In the genomic region with DNA sequence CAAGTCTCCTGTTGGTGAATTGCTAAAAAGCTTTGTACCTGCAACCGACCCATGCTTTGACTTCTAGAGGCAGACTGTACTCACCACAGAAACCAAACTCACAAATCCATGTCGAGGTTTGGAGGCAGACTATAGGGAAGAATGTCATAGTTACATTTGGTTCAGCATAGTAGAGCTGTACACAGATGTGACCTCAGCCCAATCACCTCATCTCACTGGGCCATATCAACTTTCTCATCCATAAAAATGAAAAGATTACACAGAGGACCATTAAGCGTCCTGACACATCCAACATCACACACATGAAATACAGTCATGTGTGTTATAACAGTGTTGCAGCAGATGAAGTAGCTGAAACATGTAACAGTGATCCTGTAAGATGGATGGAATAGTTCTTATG, we compare ENCODE assay signal across 8 mouse cellular contexts. TPM values are rescaled to one million over a fixed set of nuclear protein-coding genes. Genes with fewer than 3 reads are reported as not detected.
DNase-seq lines count a peak whose midpoint lies in the region; ATAC-seq lines count a peak whose summit lies in the region.

No protein-coding gene starts in this region.

- no peak overlapping the region for H3K4me3 ChIP-seq in heart, embryonic 10.5 days
- no peak overlapping the region for H3K4me3 ChIP-seq in liver, embryonic 16.5 days (ENCODE audit: low read depth, low read length)
- H3K4me3 ChIP-seq in liver, embryonic 12.5 days, result no peak overlapping the region
- H3K4me3 ChIP-seq in embryonic facial prominence, embryonic 12.5 days, result no peak overlapping the region
- peak overlapping the region; percentile 29; the same call in 1 of the 2 replicates for H3K4me3 ChIP-seq in limb, embryonic 13.5 days

- H3K4me2 ChIP-seq in liver, embryonic 16.5 days (ENCODE audit: low read depth, low read length), result peak overlapping the region; percentile 52; the same call in 1 of the 2 replicates
- H3K4me2 ChIP-seq in liver, embryonic 12.5 days, result no peak overlapping the region
- no peak overlapping the region for H3K4me2 ChIP-seq in embryonic facial prominence, embryonic 12.5 days (replicated peaks)
- peak overlapping the region; percentile 59 for H3K4me2 ChIP-seq in limb, embryonic 13.5 days (replicated peaks)

- no peak for ATAC-seq in liver, embryonic 16.5 days (ENCODE audit: low read depth)
- no peak for ATAC-seq in liver, embryonic 12.5 days
- ATAC-seq in embryonic facial prominence, embryonic 12.5 days (ENCODE audit: insufficient number of reproducible peaks, insufficient read depth, low FRiP score, low TSS enrichment), result no peak
- ATAC-seq in limb, embryonic 13.5 days (ENCODE audit: low FRiP score, low read depth), result peak; percentile 34; the same call in 1 of the 2 replicates

- no peaks in the 10 kb centered on the region for H3K36me3 ChIP-seq in heart, embryonic 10.5 days
- no peaks in the 10 kb centered on the region for H3K36me3 ChIP-seq in liver, embryonic 16.5 days (ENCODE audit: control insufficient read depth, insufficient read depth)
- no peaks in the 10 kb centered on the region for H3K36me3 ChIP-seq in liver, embryonic 12.5 days
- H3K36me3 ChIP-seq in embryonic facial prominence, embryonic 12.5 days, result no peaks in the 10 kb centered on the region
- H3K36me3 ChIP-seq in limb, embryonic 13.5 days, result no peaks in the 10 kb centered on the region

- H3K27ac ChIP-seq in heart, embryonic 10.5 days, result peak overlapping the region; percentile 78
- no peak overlapping the region for H3K27ac ChIP-seq in liver, embryonic 16.5 days (ENCODE audit: low read length)
- H3K27ac ChIP-seq in liver, embryonic 12.5 days, result no peak overlapping the region
- peak overlapping the region; percentile 82 for H3K27ac ChIP-seq in embryonic facial prominence, embryonic 12.5 days
- peak overlapping the region; percentile 85 for H3K27ac ChIP-seq in limb, embryonic 13.5 days

- 66% methylated on average over 3 of the region's 3 CpGs for WGBS in heart, embryonic 10.5 days
- 31% methylated on average over 3 of the region's 3 CpGs for WGBS in liver, embryonic 16.5 days (ENCODE audit: insufficient replicate concordance)
- WGBS in liver, embryonic 12.5 days (ENCODE audit: insufficient replicate concordance), result 45% methylated on average over 3 of the region's 3 CpGs
- WGBS in embryonic facial prominence, embryonic 12.5 days, result 26% methylated on average over 3 of the region's 3 CpGs
- WGBS in limb, embryonic 13.5 days, result 27% methylated on average over 3 of the region's 3 CpGs

- H3K27me3 ChIP-seq in heart, embryonic 10.5 days (ENCODE audit: insufficient read depth, poor library complexity, severe bottlenecking), result no peaks in the 10 kb centered on the region
- H3K27me3 ChIP-seq in liver, embryonic 16.5 days (ENCODE audit: control insufficient read depth, insufficient read depth, low read depth, low read length), result no peaks in the 10 kb centered on the region
- H3K27me3 ChIP-seq in liver, embryonic 12.5 days (replicated peaks), result no peaks in the 10 kb centered on the region
- no peaks in the 10 kb centered on the region for H3K27me3 ChIP-seq in embryonic facial prominence, embryonic 12.5 days
- H3K27me3 ChIP-seq in limb, embryonic 13.5 days, result no peaks in the 10 kb centered on the region

- H3K9ac ChIP-seq in liver, embryonic 16.5 days (ENCODE audit: low read depth, low read length), result no peak overlapping the region
- no peak overlapping the region for H3K9ac ChIP-seq in liver, embryonic 12.5 days
- H3K9ac ChIP-seq in embryonic facial prominence, embryonic 12.5 days, result no peak overlapping the region
- H3K9ac ChIP-seq in limb, embryonic 13.5 days, result no peak overlapping the region

- H3K9me3 ChIP-seq in heart, embryonic 10.5 days, result no peaks in the 10 kb centered on the region
- H3K9me3 ChIP-seq in liver, embryonic 16.5 days (replicated peaks; ENCODE audit: control insufficient read depth, low read length), result no peaks in the 10 kb centered on the region
- H3K9me3 ChIP-seq in liver, embryonic 12.5 days (replicated peaks), result no peaks in the 10 kb centered on the region
- H3K9me3 ChIP-seq in embryonic facial prominence, embryonic 12.5 days, result no peaks in the 10 kb centered on the region
- no peaks in the 10 kb centered on the region for H3K9me3 ChIP-seq in limb, embryonic 13.5 days

- H3K4me1 ChIP-seq in heart, embryonic 10.5 days, result peaks cover 11% of the 10 kb centered on the region
- peaks cover 6% of the 10 kb centered on the region; the same call in 1 of the 2 replicates for H3K4me1 ChIP-seq in liver, embryonic 16.5 days (ENCODE audit: control insufficient read depth, low read depth, low read length)
- peaks cover 9% of the 10 kb centered on the region; the same call in 1 of the 2 replicates for H3K4me1 ChIP-seq in liver, embryonic 12.5 days
- H3K4me1 ChIP-seq in embryonic facial prominence, embryonic 12.5 days, result peaks cover 20% of the 10 kb centered on the region
- H3K4me1 ChIP-seq in limb, embryonic 13.5 days, result peaks cover 29% of the 10 kb centered on the region

- no peak for DNase-seq in heart, embryonic 10.5 days (ENCODE audit: low spot score)
- DNase-seq in heart, adult 8-10 months (ENCODE audit: low spot score), result no peak
- no peak for DNase-seq in spleen, postnatal 36 days (ENCODE audit: low spot score in 2 of 2)
- DNase-seq in retina, embryonic 14.5 days (ENCODE audit: low spot score), result no peak

RNA-seq across cellular contexts. Expression of a gene that starts 19.3 kb away (rescaled TPM):
- 3.1 and 4.4 TPM in 2 replicates for polyA plus RNA-seq in heart, embryonic 10.5 days (2016; fragmentation: Nextera tagmentation; extraction: Ambion mirVana)
- total RNA-seq in heart, adult 8-10 months (2022), result 10 to 100 TPM; 13.1 to 16.0 (median 14.3) TPM
- polyA plus RNA-seq in liver, embryonic 16.5 days (2015; fragmentation: Nextera tagmentation; extraction: Ambion mirVana), result 1.8 and 1.9 TPM in 2 replicates
- 2.4 and 2.5 TPM in 2 replicates for polyA plus RNA-seq in liver, embryonic 12.5 days (2016; fragmentation: Nextera tagmentation; extraction: Ambion mirVana)
- polyA plus RNA-seq in embryonic facial prominence, embryonic 12.5 days (2016; fragmentation: Nextera tagmentation; extraction: Ambion mirVana), result 7.9 and 8.3 TPM in 2 replicates
- polyA plus RNA-seq in limb, embryonic 13.5 days (2015; fragmentation: Nextera tagmentation; extraction: Ambion mirVana), result 7.6 and 8.5 TPM in 2 replicates

Comparison
In these comparisons a context has a peak if more than half of its experiments do, and no peak if none do; other contexts are left out.
1. H3K4me2 ChIP-seq: peak in liver, embryonic 16.5 days (single experiment) and limb, embryonic 13.5 days (single experiment); none in liver, embryonic 12.5 days (single experiment) and embryonic facial prominence, embryonic 12.5 days (single experiment).
2. H3K27ac ChIP-seq: peak in heart, embryonic 10.5 days (single experiment), embryonic facial prominence, embryonic 12.5 days (single experiment) and limb, embryonic 13.5 days (single experiment); none in liver, embryonic 16.5 days (single experiment) and liver, embryonic 12.5 days (single experiment).